Mouse (Mus musculus): Measurements from ENCODE around the gene Gm10961. TPM values are rescaled to one million over a fixed set of nuclear protein-coding genes. Genes with fewer than 3 reads are reported as not detected.

The Gm10961 gene
- polyA plus RNA-seq, 1 experiment from 2014 or later = not detected

DNA sequence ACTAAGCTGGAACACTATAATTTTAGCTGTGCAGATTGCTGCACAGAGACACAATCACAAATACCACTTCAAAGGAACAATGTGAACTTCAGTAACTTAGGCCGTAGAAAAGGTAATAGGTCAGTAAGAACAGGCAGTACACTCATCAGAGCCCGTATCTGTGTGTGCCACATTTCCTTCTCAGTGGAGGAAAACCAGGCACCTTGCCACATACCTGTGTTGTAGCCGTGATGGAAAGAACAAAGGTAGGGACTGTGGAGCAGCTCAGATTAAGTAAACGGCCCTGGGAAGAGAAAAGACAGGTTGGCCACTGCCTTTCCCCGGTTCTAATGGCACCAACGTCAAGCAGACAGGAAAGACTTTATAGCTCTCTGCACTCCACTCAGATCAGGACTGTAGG is 36.3 kb downstream of the Gm10961 start:
- no peak overlapping the region for H3K27ac ChIP-seq (ENCODE audit: low read length)
- no peaks in the 10 kb centered on the region for H3K9me3 ChIP-seq (ENCODE audit: control insufficient read depth, low read length)
- no peaks in the 10 kb centered on the region for H3K27me3 ChIP-seq (ENCODE audit: control insufficient read depth, insufficient read depth, low read depth, low read length)
- no peaks in the 10 kb centered on the region for H3K4me1 ChIP-seq (replicated peaks; ENCODE audit: control insufficient read depth, insufficient read depth, low read length)
- WGBS = 77% methylated on average over 6 of the region's 6 CpGs
- ATAC-seq (ENCODE audit: low read depth) = no peak
- no peak overlapping the region for H3K4me2 ChIP-seq (ENCODE audit: low read depth, low read length)
- H3K4me3 ChIP-seq (ENCODE audit: low read length) = no peak overlapping the region
- no peak overlapping the region for H3K9ac ChIP-seq (ENCODE audit: low read length)
- H3K36me3 ChIP-seq (ENCODE audit: control insufficient read depth, insufficient read depth, low read length) = peaks cover 58% of the 10 kb centered on the region

DNA sequence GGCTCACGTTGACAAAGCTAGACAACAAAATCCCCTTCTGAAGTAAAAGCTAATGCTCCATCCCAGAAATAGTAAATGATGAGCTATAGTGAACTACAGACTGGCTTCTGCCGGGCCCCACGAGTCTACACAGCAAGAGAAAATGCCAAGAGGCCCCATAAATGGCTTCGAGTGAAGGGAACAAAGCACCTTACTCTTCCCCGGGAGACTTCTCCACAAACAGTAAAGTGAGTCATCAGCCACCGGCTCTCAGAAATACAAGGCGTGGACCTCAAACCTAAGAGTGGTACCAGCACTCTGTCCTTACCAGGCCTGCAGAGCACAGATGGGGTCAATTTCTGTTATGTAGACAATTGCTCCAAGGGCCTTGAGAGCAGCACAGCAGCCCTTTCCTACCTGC is 37.7 kb downstream of the Gm10961 start:
- Histone ChIP-seq H3K36me3 (ENCODE audit: control insufficient read depth, insufficient read depth, low read length) (peaks cover 56% of the 10 kb centered on the region), H3K4me1 (replicated peaks; ENCODE audit: control insufficient read depth, insufficient read depth, low read length) (no peaks in the 10 kb centered on the region), H3K27me3 (ENCODE audit: control insufficient read depth, insufficient read depth, low read depth, low read length) (no peaks in the 10 kb centered on the region), H3K4me2 (ENCODE audit: low read depth, low read length) (no peak overlapping the region), H3K9me3 (ENCODE audit: control insufficient read depth, low read length) (no peaks in the 10 kb centered on the region), H3K27ac (ENCODE audit: low read length) (no peak overlapping the region), H3K9ac (ENCODE audit: low read length) (no peak overlapping the region), H3K4me3 (ENCODE audit: low read length) (no peak overlapping the region)
- 89% methylated on average over 7 of the region's 7 CpGs for WGBS
- no peak for ATAC-seq (ENCODE audit: low read depth)

DNA sequence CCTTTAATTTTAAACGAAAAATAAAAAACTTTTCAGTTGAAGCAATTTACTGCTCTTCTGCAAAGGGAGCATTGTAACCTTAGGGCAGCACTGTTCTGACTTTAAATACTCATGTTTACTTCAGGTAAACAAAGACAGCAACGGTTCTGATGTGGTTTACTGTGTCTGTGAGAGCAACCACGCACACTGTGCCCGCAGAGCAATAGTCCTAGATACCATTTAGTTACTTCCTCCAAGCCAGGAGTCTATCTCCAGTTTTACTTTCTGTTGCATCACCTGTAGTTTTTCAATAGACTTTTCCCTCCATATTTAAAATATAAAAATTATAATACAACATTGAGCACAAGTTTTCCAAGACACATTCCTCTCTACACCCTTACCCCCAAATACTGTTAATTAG is 39.4 kb downstream of the Gm10961 start:
- Histone ChIP-seq H3K36me3 (ENCODE audit: control insufficient read depth, insufficient read depth, low read length) (peaks cover 61% of the 10 kb centered on the region), H3K9ac (ENCODE audit: low read length) (no peak overlapping the region), H3K4me3 (ENCODE audit: low read length) (no peak overlapping the region), H3K27ac (ENCODE audit: low read length) (no peak overlapping the region), H3K4me1 (replicated peaks; ENCODE audit: control insufficient read depth, insufficient read depth, low read length) (no peaks in the 10 kb centered on the region), H3K27me3 (ENCODE audit: control insufficient read depth, insufficient read depth, low read depth, low read length) (no peaks in the 10 kb centered on the region), H3K4me2 (ENCODE audit: low read depth, low read length) (no peak overlapping the region), H3K9me3 (ENCODE audit: control insufficient read depth, low read length) (no peaks in the 10 kb centered on the region)
- 73% methylated on average over 4 of the region's 4 CpGs for WGBS
- ATAC-seq (ENCODE audit: low read depth) = no peak

DNA sequence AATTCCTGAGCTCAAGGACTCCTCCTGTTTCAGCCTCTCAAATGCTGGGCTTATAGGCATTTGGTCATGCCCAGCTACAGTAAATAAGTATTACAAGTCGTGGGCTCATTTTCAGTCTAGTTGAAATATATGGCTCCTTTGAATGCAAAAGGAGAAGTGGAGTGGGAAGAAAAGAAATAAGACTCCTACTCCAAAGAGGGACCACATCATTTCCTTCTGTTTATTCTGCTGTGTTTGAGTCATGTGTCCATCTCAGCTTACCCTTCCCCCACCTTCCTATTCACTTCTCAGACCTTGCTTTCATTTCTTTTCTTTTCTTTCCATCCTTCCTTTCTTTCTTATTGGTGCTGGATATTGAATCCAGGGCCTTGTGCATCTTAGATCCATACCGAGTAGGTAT is 40.4 kb downstream of the Gm10961 start:
- no peaks in the 10 kb centered on the region for H3K9me3 ChIP-seq (ENCODE audit: control insufficient read depth, low read length)
- H3K27ac ChIP-seq (ENCODE audit: low read length) = no peak overlapping the region
- H3K27me3 ChIP-seq (ENCODE audit: control insufficient read depth, insufficient read depth, low read depth, low read length) = no peaks in the 10 kb centered on the region
- no peak overlapping the region for H3K4me3 ChIP-seq (ENCODE audit: low read length)
- no peak for ATAC-seq (ENCODE audit: low read depth)
- whole genome bisulfite sequencing = 90% methylated on average over 2 of the region's 2 CpGs
- H3K36me3 ChIP-seq (ENCODE audit: control insufficient read depth, insufficient read depth, low read length) = peaks cover 55% of the 10 kb centered on the region
- no peak overlapping the region for H3K4me2 ChIP-seq (ENCODE audit: low read depth, low read length)
- H3K4me1 ChIP-seq (replicated peaks; ENCODE audit: control insufficient read depth, insufficient read depth, low read length) = no peaks in the 10 kb centered on the region
- H3K9ac ChIP-seq (ENCODE audit: low read length) = no peak overlapping the region

DNA sequence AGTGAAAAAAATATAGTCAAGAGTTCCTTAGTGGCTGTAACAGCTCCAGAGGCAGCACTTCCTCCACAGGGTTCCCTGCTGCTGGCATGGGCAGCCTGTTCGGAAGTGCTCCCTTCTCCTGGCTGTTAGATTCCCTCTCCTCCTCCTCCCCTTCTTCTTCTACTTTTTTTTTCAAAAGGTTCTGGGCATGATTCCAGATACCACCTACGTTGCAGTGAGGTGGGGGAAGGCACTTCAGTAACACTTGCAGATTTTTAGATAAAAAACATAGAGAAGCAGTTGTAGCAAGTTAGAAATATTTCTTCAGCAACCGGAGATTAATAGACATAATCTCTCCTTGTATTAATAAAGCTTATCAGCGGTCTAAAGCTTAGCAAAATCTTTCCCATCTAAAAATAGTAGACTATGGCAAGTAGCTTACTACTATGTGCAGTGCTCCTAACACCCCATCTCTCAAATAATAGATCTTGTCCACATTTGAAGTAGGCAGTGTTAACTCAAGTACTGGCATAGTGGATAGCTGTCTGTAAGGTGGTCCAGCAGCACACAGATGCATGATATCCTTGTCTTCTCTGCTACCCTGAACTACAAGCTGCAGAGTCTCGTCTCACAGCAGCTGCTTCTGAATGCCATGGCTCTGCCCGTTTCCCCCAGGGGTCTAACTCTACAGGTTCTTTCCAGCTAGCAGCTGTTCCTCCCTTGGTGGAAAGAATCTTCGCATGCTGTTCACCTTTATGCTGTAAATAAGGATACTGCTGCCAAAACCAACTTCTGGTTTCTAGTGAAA is 49.9 kb downstream of the Gm10961 start:
- 11% methylated on average over 7 of the region's 7 CpGs for WGBS
- peaks cover 23% of the 10 kb centered on the region for H3K4me1 ChIP-seq (replicated peaks; ENCODE audit: control insufficient read depth, insufficient read depth, low read length)
- no peaks in the 10 kb centered on the region for H3K9me3 ChIP-seq (ENCODE audit: control insufficient read depth, low read length)
- no peaks in the 10 kb centered on the region; the same call in none of the 2 replicates for H3K36me3 ChIP-seq (ENCODE audit: control insufficient read depth, insufficient read depth, low read length)
- H3K9ac ChIP-seq (ENCODE audit: low read length) = no peak overlapping the region
- ATAC-seq (ENCODE audit: low read depth) = peak; percentile 92
- H3K4me3 ChIP-seq (ENCODE audit: low read length) = no peak overlapping the region
- H3K4me2 ChIP-seq (ENCODE audit: low read depth, low read length) = peak overlapping the region; percentile 25
- H3K27ac ChIP-seq (ENCODE audit: low read length) = peak overlapping the region; percentile 79
- H3K27me3 ChIP-seq (ENCODE audit: control insufficient read depth, insufficient read depth, low read depth, low read length) = no peaks in the 10 kb centered on the region

Other genes starting within 250 kb of the Gm10961 start
- 0.05 and 0.08 TPM in 2 replicates for gene Kcnc4, start 171.8 kb upstream of the Gm10961 start, polyA plus RNA-seq (2015; fragmentation: Nextera tagmentation; extraction: Ambion mirVana)
- gene Slc6a17, start 113.3 kb upstream of the Gm10961 start, polyA plus RNA-seq (2015; fragmentation: Nextera tagmentation; extraction: Ambion mirVana) = 1.3 and 1.8 TPM in 2 replicates
- gene Ubl4b, start 76.2 kb upstream of the Gm10961 start, polyA plus RNA-seq (2015; fragmentation: Nextera tagmentation; extraction: Ambion mirVana) = not detected in 2 replicates
- 0.28 TPM in 1 of 2 replicates, not detected in the other for gene Alx3, start 36.3 kb upstream of the Gm10961 start, polyA plus RNA-seq (2015; fragmentation: Nextera tagmentation; extraction: Ambion mirVana)
- gene Strip1, start 372 bp downstream of the Gm10961 start, polyA plus RNA-seq (2015; fragmentation: Nextera tagmentation; extraction: Ambion mirVana) = 38.0 and 39.9 TPM in 2 replicates
- gene Ahcyl1, start 65.2 kb downstream of the Gm10961 start, polyA plus RNA-seq (2015; fragmentation: Nextera tagmentation; extraction: Ambion mirVana) = 71.2 and 76.3 TPM in 2 replicates
- 9.6 and 9.8 TPM in 2 replicates for gene Csf1, start 129.1 kb downstream of the Gm10961 start, polyA plus RNA-seq (2015; fragmentation: Nextera tagmentation; extraction: Ambion mirVana)
- not detected in 2 replicates for gene Eps8l3, start 245.9 kb downstream of the Gm10961 start, polyA plus RNA-seq (2015; fragmentation: Nextera tagmentation; extraction: Ambion mirVana)

Data from lung, embryonic 16.5 days (tissue).